Mouse (Mus musculus): ENCODE data around the gene Epb41l2. TPM values are rescaled to one million over a fixed set of nuclear protein-coding genes. Genes with fewer than 3 reads are reported as not detected.

Epb41l2 gene
- polyA plus RNA-seq, 1 experiment from 2014 or later, result 105 TPM

GRCm38 (mm10) chr10:25406695-25407094, 47.1 kb downstream of the Epb41l2 start:
- no peak for ATAC-seq (ENCODE audit: insufficient read depth)
- no peak for TF ChIP-seq CTCF (IDR thresholded peaks at IDR 0.05; ENCODE audit: low read depth)

GRCm38 (mm10) chr10:25408136-25408650, 48.6 kb downstream of the Epb41l2 start:
- no peak overlapping the region for H3K9ac ChIP-seq
- H3K9me3 ChIP-seq (ENCODE audit: low read depth, low read length), result no peaks in the 10 kb centered on the region
- TF ChIP-seq CTCF (IDR thresholded peaks at IDR 0.05; ENCODE audit: low read depth), result no peak
- no peak for DNase-seq
- WGBS, result 64% methylated on average over 14 of the region's 14 CpGs
- no peaks in the 10 kb centered on the region for H3K27me3 ChIP-seq (ENCODE audit: insufficient read depth, low read length)
- ATAC-seq (ENCODE audit: insufficient read depth), result no peak
- H3K36me3 ChIP-seq (ENCODE audit: insufficient read depth), result no peaks in the 10 kb centered on the region
- no peak overlapping the region for H3K27ac ChIP-seq (ENCODE audit: low read depth)
- H3K4me2 ChIP-seq, result no peak overlapping the region
- no peak overlapping the region for H3K4me3 ChIP-seq (ENCODE audit: low read depth, low read length)
- peaks cover 13% of the 10 kb centered on the region for H3K4me1 ChIP-seq (ENCODE audit: insufficient read depth)

More at GRCm38 (mm10) chr10:25406695-25407094, 47.1 kb downstream of the Epb41l2 start:
- H3K36me3 ChIP-seq (ENCODE audit: insufficient read depth), result no peaks in the 10 kb centered on the region
- no peak overlapping the region for H3K9ac ChIP-seq
- no peak for DNase-seq
- H3K4me2 ChIP-seq, result no peak overlapping the region
- no peak overlapping the region for H3K27ac ChIP-seq (ENCODE audit: low read depth)
- H3K9me3 ChIP-seq (ENCODE audit: low read depth, low read length), result no peaks in the 10 kb centered on the region
- H3K27me3 ChIP-seq (ENCODE audit: insufficient read depth, low read length), result no peaks in the 10 kb centered on the region
- H3K4me1 ChIP-seq (ENCODE audit: insufficient read depth), result peaks cover 11% of the 10 kb centered on the region
- no peak overlapping the region for H3K4me3 ChIP-seq (ENCODE audit: low read depth, low read length)
- WGBS, result 76% methylated on average over 5 of the region's 5 CpGs

- Histone ChIP-seq H3K27ac (ENCODE audit: low read depth) (peak overlapping the region; percentile 40; the same call in 1 of the 2 replicates), H3K9me3 (ENCODE audit: low read depth, low read length) (no peaks in the 10 kb centered on the region)
- ATAC-seq (ENCODE audit: insufficient read depth), result no peak; the same call in 1 of the 2 replicates
These were observed 52.3 kb downstream of the Epb41l2 start for GRCm38 (mm10) chr10:25411836-25412373.

GRCm38 (mm10) chr10:25415188-25415717, 55.7 kb downstream of the Epb41l2 start:
- DNase-seq, result no peak
- Histone ChIP-seq H3K4me2 (no peak overlapping the region), H3K4me1 (ENCODE audit: insufficient read depth) (0 out of 2 replicates have a peak, but pooled peaks cover 3% of the 10 kb centered on the region), H3K9ac (no peak overlapping the region), H3K27ac (ENCODE audit: low read depth) (no peak overlapping the region), H3K36me3 (ENCODE audit: insufficient read depth) (no peaks in the 10 kb centered on the region), H3K4me3 (ENCODE audit: low read depth, low read length) (no peak overlapping the region), H3K9me3 (ENCODE audit: low read depth, low read length) (no peaks in the 10 kb centered on the region), H3K27me3 (ENCODE audit: insufficient read depth, low read length) (no peaks in the 10 kb centered on the region)
- TF ChIP-seq CTCF (IDR thresholded peaks at IDR 0.05; ENCODE audit: low read depth), result peak; percentile 55
- no peak for ATAC-seq (ENCODE audit: insufficient read depth)
- WGBS, result 79% methylated on average over 7 of the region's 7 CpGs

More at GRCm38 (mm10) chr10:25411836-25412373, 52.3 kb downstream of the Epb41l2 start:
- Histone ChIP-seq H3K9ac (no peak overlapping the region), H3K36me3 (ENCODE audit: insufficient read depth) (no peaks in the 10 kb centered on the region), H3K27me3 (ENCODE audit: insufficient read depth, low read length) (no peaks in the 10 kb centered on the region), H3K4me1 (ENCODE audit: insufficient read depth) (0 out of 2 replicates have a peak, but pooled peaks cover 3% of the 10 kb centered on the region), H3K4me3 (ENCODE audit: low read depth, low read length) (no peak overlapping the region), H3K4me2 (no peak overlapping the region)
- DNase-seq, result peak; percentile 61
- no peak for TF ChIP-seq CTCF (IDR thresholded peaks at IDR 0.05; ENCODE audit: low read depth)
- WGBS, result 42% methylated on average over 6 of the region's 6 CpGs

GRCm38 (mm10) chr10:25416696-25417095, 57.1 kb downstream of the Epb41l2 start:
- no peak for TF ChIP-seq CTCF (IDR thresholded peaks at IDR 0.05; ENCODE audit: low read depth)
- Histone ChIP-seq H3K9ac (no peak overlapping the region), H3K36me3 (ENCODE audit: insufficient read depth) (no peaks in the 10 kb centered on the region), H3K27me3 (ENCODE audit: insufficient read depth, low read length) (no peaks in the 10 kb centered on the region), H3K4me1 (ENCODE audit: insufficient read depth) (0 out of 2 replicates have a peak, but pooled peaks cover 2% of the 10 kb centered on the region), H3K4me2 (no peak overlapping the region), H3K9me3 (ENCODE audit: low read depth, low read length) (no peaks in the 10 kb centered on the region), H3K4me3 (ENCODE audit: low read depth, low read length) (no peak overlapping the region), H3K27ac (ENCODE audit: low read depth) (no peak overlapping the region)
- 76% methylated on average over 5 of the region's 5 CpGs for WGBS
- ATAC-seq (ENCODE audit: insufficient read depth) (no peak), DNase-seq (no peak)

GRCm38 (mm10) chr10:25426058-25426457, 66.5 kb downstream of the Epb41l2 start:
- H3K9ac ChIP-seq, result no peak overlapping the region
- 10% methylated on average over 1 of the region's 1 CpGs for WGBS
- no peak overlapping the region for H3K4me2 ChIP-seq
- H3K27me3 ChIP-seq (ENCODE audit: insufficient read depth, low read length), result no peaks in the 10 kb centered on the region
- no peaks in the 10 kb centered on the region for H3K9me3 ChIP-seq (ENCODE audit: low read depth, low read length)
- H3K27ac ChIP-seq (ENCODE audit: low read depth), result peak overlapping the region; percentile 90
- TF ChIP-seq CTCF (IDR thresholded peaks at IDR 0.05; ENCODE audit: low read depth), result no peak
- DNase-seq (peak; percentile 92), ATAC-seq (ENCODE audit: insufficient read depth) (peak; percentile 87)
- peaks cover 34% of the 10 kb centered on the region for H3K4me1 ChIP-seq (ENCODE audit: insufficient read depth)
- H3K36me3 ChIP-seq (ENCODE audit: insufficient read depth), result no peaks in the 10 kb centered on the region
- no peak overlapping the region for H3K4me3 ChIP-seq (ENCODE audit: low read depth, low read length)

- no peaks in the 10 kb centered on the region for H3K9me3 ChIP-seq (ENCODE audit: low read depth, low read length)
- peaks cover 35% of the 10 kb centered on the region for H3K4me1 ChIP-seq (ENCODE audit: insufficient read depth)
- 10% methylated on average over 4 of the region's 4 CpGs for WGBS
- H3K4me2 ChIP-seq, result peak overlapping the region; percentile 19
- H3K4me3 ChIP-seq (ENCODE audit: low read depth, low read length), result no peak overlapping the region
- no peak for TF ChIP-seq CTCF (IDR thresholded peaks at IDR 0.05; ENCODE audit: low read depth)
- no peaks in the 10 kb centered on the region for H3K27me3 ChIP-seq (ENCODE audit: insufficient read depth, low read length)
- ATAC-seq (ENCODE audit: insufficient read depth), result peak; percentile 57
- H3K9ac ChIP-seq, result no peak overlapping the region
- H3K36me3 ChIP-seq (ENCODE audit: insufficient read depth), result no peaks in the 10 kb centered on the region
- DNase-seq, result peak; percentile 56
- H3K27ac ChIP-seq (ENCODE audit: low read depth), result peak overlapping the region; percentile 90
These were observed 67.2 kb downstream of the Epb41l2 start for GRCm38 (mm10) chr10:25426814-25427213.
